Mouse (Mus musculus): ENCODE measurements around the gene Cldn15. TPM values are rescaled to one million over a fixed set of nuclear protein-coding genes. Genes with fewer than 3 reads are reported as not detected.

Cldn15 gene
- polyA plus RNA-seq, 2 experiments = 2.8 to 4.2 TPM

DNA sequence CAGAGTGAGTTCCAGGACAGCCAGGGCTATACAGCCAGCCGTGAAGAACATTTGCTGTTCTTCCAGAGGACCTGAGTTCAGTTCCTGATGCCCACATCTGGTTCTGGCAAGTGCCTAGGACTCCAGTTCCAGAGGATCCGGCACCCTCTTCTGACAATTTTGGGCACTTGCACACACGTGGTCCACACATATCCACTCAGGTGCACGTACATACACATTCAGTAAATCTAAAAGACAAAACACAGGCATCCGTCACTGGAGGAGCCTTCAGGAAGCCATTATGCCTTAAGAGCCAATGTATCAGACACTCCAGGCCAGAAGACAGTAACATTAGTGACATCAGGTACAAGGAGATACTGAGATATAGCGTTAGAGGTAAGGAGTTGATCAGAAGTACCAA lies 15.9 kb upstream of the Cldn15 start:
- H3K27me3 ChIP-seq (ENCODE audit: control insufficient read depth, insufficient read depth, low read length) = no peaks in the 10 kb centered on the region
- no peak for TF ChIP-seq CTCF (IDR thresholded peaks at IDR 0.05; ENCODE audit: low read depth)
- TF ChIP-seq EP300 (IDR thresholded peaks at IDR 0.05; ENCODE audit: low read depth) = no peak
- no peak overlapping the region for H3K27ac ChIP-seq
- H3K4me1 ChIP-seq (replicated peaks; ENCODE audit: control insufficient read depth in 2 of 2, insufficient read depth in 2 of 2, low read length in 1 of 2) = peaks cover 5 to 8% of the 10 kb centered on the region in 2 experiments; a peak in 2 of 4 replicates
- H3K4me2 ChIP-seq (ENCODE audit: low read depth) = no peak overlapping the region
- no peaks in the 10 kb centered on the region for H3K36me3 ChIP-seq (replicated peaks; ENCODE audit: control insufficient read depth, insufficient read depth, low read depth)
- no peaks in the 10 kb centered on the region for H3K9me3 ChIP-seq (ENCODE audit: control insufficient read depth, low read length)
- no peak overlapping the region for H3K4me3 ChIP-seq (ENCODE audit: insufficient read depth in 1 of 2, low read depth in 2 of 2, low read length in 2 of 2)
- ATAC-seq (ENCODE audit: insufficient read depth) (no peak), DNase-seq (ENCODE audit: low read depth in 3 of 3, low spot score in 3 of 3) (no peak)
- no peak overlapping the region for H3K9ac ChIP-seq (replicated peaks)
- WGBS (ENCODE audit: insufficient replicate concordance) = 72% methylated on average over 6 of the region's 6 CpGs

DNA sequence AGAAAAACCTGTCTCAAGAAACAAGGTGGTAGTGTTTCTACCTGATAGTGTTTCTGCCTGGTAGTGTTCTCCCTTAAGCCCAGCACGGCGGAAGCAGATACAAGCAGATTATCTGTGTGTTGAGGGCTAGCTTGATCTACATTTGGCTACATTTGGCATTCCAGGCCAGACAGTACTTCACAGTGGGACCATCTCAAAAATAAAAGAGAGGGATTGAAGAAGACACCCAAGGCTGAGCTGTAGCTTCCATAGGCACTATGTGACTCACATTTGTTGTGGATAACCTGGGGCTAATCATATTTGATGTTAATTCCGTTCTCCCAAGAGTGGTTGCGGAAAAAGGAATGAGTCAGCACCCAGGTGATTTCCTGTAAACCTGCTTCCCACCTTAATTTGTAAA lies 14.3 kb upstream of the Cldn15 start:
- no peak for DNase-seq (ENCODE audit: low read depth in 3 of 3, low spot score in 3 of 3)
- no peak overlapping the region for H3K4me2 ChIP-seq (ENCODE audit: low read depth)

DNA sequence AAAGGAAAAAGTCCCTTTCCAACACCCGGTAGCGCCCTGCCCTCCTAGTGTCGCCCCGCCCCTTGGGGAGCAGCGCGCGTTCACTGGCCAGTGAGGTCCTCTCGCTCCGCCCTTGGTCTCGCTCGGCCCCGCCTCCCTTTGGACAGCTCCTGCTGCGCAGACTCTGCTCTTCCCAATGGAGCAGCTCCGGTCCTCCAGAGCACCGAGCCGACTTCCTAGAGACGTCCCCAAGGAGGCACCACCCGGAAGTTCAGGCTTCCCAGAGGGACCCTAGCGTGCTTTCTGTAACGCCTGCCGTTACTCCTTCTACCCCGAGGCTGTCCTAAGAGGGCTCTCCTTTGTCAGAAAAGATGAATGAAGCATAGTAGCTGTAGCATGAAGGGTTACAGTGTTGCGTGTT lies 13.4 kb upstream of the Cldn15 start, which contains the start of gene Fis1:
TSS of gene Fis1 (plus strand) at position 261 of the 400 bp plus-strand sequence.
- peaks cover 5 to 8% of the 10 kb centered on the region in 2 experiments; a peak in 2 of 4 replicates for H3K4me1 ChIP-seq (replicated peaks; ENCODE audit: control insufficient read depth in 2 of 2, insufficient read depth in 2 of 2, low read length in 1 of 2)
- no peaks in the 10 kb centered on the region for H3K27me3 ChIP-seq (ENCODE audit: control insufficient read depth, insufficient read depth, low read length)
- peak within 1 kb of the TSS; percentile 82 to 86 for H3K4me3 ChIP-seq (ENCODE audit: insufficient read depth in 1 of 2, low read depth in 2 of 2, low read length in 2 of 2)
- no peaks in the 10 kb centered on the region for H3K36me3 ChIP-seq (replicated peaks; ENCODE audit: control insufficient read depth, insufficient read depth, low read depth)
- H3K9me3 ChIP-seq (ENCODE audit: control insufficient read depth, low read length) = no peaks in the 10 kb centered on the region
- peak within 1 kb of the TSS; percentile 93 for H3K4me2 ChIP-seq (ENCODE audit: low read depth)
- 0% methylated on average over 23 of the region's 23 CpGs for WGBS (ENCODE audit: insufficient replicate concordance)
- TF ChIP-seq EP300 (IDR thresholded peaks at IDR 0.05; ENCODE audit: low read depth) = no peak
- TF ChIP-seq CTCF (IDR thresholded peaks at IDR 0.05; ENCODE audit: low read depth) = no peak
- peak within 1 kb of the TSS; percentile 66 for H3K9ac ChIP-seq (replicated peaks)
- DNase-seq (ENCODE audit: low read depth in 3 of 3, low spot score in 3 of 3) (peak; percentile 90 to 92 (median 92)), ATAC-seq (ENCODE audit: insufficient read depth) (peak; percentile 97)
- H3K27ac ChIP-seq = peak within 1 kb of the TSS; percentile 22; the same call in 1 of the 2 replicates

More for the DNA sequence above, 14.3 kb upstream of the Cldn15 start:
- H3K9ac ChIP-seq (replicated peaks) = no peak overlapping the region
- no peaks in the 10 kb centered on the region for H3K9me3 ChIP-seq (ENCODE audit: control insufficient read depth, low read length)
- H3K36me3 ChIP-seq (replicated peaks; ENCODE audit: control insufficient read depth, insufficient read depth, low read depth) = no peaks in the 10 kb centered on the region
- TF ChIP-seq CTCF (IDR thresholded peaks at IDR 0.05; ENCODE audit: low read depth) = no peak
- TF ChIP-seq EP300 (IDR thresholded peaks at IDR 0.05; ENCODE audit: low read depth) = no peak
- no peaks in the 10 kb centered on the region for H3K27me3 ChIP-seq (ENCODE audit: control insufficient read depth, insufficient read depth, low read length)
- no peak overlapping the region for H3K4me3 ChIP-seq (ENCODE audit: insufficient read depth in 1 of 2, low read depth in 2 of 2, low read length in 2 of 2)
- WGBS (ENCODE audit: insufficient replicate concordance) = 55% methylated on average over 4 of the region's 4 CpGs
- no peak for ATAC-seq (ENCODE audit: insufficient read depth)
- no peak overlapping the region for H3K27ac ChIP-seq
- H3K4me1 ChIP-seq (replicated peaks; ENCODE audit: control insufficient read depth in 2 of 2, insufficient read depth in 2 of 2, low read length in 1 of 2) = peaks cover 5 to 8% of the 10 kb centered on the region in 2 experiments; a peak in 2 of 4 replicates

DNA sequence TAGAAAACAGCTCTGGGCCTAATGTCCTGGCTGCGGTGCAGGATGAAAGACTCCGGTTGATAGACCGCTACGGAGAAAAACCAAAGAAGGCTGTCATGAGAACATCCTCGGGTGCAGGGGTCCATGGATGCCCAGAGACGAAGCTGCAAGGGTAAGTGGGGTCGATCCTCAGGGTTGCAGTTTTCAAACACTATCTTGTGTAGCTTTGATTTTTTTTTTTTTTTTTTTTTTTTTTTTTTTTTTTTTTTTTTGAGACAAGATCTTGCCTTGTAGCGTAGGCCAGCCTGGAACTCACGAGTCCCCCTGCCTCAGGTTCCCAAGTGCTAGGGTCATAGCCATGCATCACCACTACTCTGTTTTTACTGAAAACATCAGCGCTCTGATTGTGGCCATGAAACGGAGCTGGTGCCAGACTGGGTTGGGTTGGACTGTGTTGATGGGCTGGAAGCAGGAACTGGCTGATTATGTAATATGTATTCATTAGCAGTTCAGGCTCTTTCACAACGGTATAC lies 12.9 kb upstream of the Cldn15 start:
- no peaks in the 10 kb centered on the region for H3K9me3 ChIP-seq (ENCODE audit: control insufficient read depth, low read length)
- no peaks in the 10 kb centered on the region for H3K27me3 ChIP-seq (ENCODE audit: control insufficient read depth, insufficient read depth, low read length)
- H3K27ac ChIP-seq = peak overlapping the region; percentile 22; the same call in 1 of the 2 replicates
- no peak; the same call in 1 of the 2 replicates for ATAC-seq (ENCODE audit: insufficient read depth)
- peak overlapping the region; percentile 82 to 86 for H3K4me3 ChIP-seq (ENCODE audit: insufficient read depth in 1 of 2, low read depth in 2 of 2, low read length in 2 of 2)
- 2% methylated on average over 12 of the region's 12 CpGs for WGBS (ENCODE audit: insufficient replicate concordance)
- H3K36me3 ChIP-seq (replicated peaks; ENCODE audit: control insufficient read depth, insufficient read depth, low read depth) = no peaks in the 10 kb centered on the region
- H3K4me1 ChIP-seq (replicated peaks; ENCODE audit: control insufficient read depth in 2 of 2, insufficient read depth in 2 of 2, low read length in 1 of 2) = peaks cover 5 to 8% of the 10 kb centered on the region in 2 experiments; a peak in 2 of 4 replicates
- no peak for DNase-seq (ENCODE audit: low read depth in 3 of 3, low spot score in 3 of 3)
- no peak for TF ChIP-seq CTCF (IDR thresholded peaks at IDR 0.05; ENCODE audit: low read depth)
- no peak for TF ChIP-seq EP300 (IDR thresholded peaks at IDR 0.05; ENCODE audit: low read depth)
- peak overlapping the region; percentile 93 for H3K4me2 ChIP-seq (ENCODE audit: low read depth)
- peak overlapping the region; percentile 66 for H3K9ac ChIP-seq (replicated peaks)

DNA sequence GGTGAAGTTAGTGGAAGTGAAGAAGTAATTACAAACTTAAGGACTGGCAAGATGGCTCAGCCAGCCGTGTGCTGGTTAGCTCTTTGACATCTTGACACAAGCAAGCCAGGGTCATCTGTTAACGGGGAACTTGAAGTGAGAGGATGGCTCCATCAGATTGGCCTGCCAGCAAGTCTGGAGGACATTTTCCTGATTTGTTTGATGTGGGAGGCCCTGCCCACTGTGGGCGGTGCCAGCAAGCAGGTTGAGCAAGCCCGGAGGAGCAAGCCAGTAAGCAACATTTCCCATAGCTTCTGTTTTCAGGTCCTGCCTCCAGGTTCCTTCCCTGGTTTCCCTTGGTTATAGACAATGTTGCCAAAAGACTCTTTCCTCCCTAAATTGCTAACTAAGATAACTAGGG lies 10.8 kb upstream of the Cldn15 start:
- WGBS (ENCODE audit: insufficient replicate concordance) = 66% methylated on average over 4 of the region's 4 CpGs

More for the DNA sequence above, 10.8 kb upstream of the Cldn15 start:
- Histone ChIP-seq H3K27ac (no peak overlapping the region), H3K9ac (replicated peaks) (no peak overlapping the region), H3K4me1 (replicated peaks; ENCODE audit: control insufficient read depth in 2 of 2, insufficient read depth in 2 of 2, low read length in 1 of 2) (peaks cover 5 to 6% of the 10 kb centered on the region in 2 experiments; a peak in 2 of 4 replicates), H3K9me3 (ENCODE audit: control insufficient read depth, low read length) (no peaks in the 10 kb centered on the region), H3K4me2 (ENCODE audit: low read depth) (no peak overlapping the region), H3K36me3 (replicated peaks; ENCODE audit: control insufficient read depth, insufficient read depth, low read depth) (no peaks in the 10 kb centered on the region), H3K4me3 (ENCODE audit: insufficient read depth in 1 of 2, low read depth in 2 of 2, low read length in 2 of 2) (no peak overlapping the region), H3K27me3 (ENCODE audit: control insufficient read depth, insufficient read depth, low read length) (no peaks in the 10 kb centered on the region)
- DNase-seq (ENCODE audit: low read depth in 3 of 3, low spot score in 3 of 3) (no peak), ATAC-seq (ENCODE audit: insufficient read depth) (no peak)
- TF ChIP-seq CTCF (IDR thresholded peaks at IDR 0.05; ENCODE audit: low read depth) (no peak), EP300 (IDR thresholded peaks at IDR 0.05; ENCODE audit: low read depth) (no peak)
